Mouse (Mus musculus): Measurements from ENCODE around the gene Tcl1b3.
"Not testable (repeated sequence)": the region's sequence is repeated elsewhere in the genome, so short reads cannot be mapped to it uniquely, and the experiment has no call there.

Gene Tcl1b3

DNA sequence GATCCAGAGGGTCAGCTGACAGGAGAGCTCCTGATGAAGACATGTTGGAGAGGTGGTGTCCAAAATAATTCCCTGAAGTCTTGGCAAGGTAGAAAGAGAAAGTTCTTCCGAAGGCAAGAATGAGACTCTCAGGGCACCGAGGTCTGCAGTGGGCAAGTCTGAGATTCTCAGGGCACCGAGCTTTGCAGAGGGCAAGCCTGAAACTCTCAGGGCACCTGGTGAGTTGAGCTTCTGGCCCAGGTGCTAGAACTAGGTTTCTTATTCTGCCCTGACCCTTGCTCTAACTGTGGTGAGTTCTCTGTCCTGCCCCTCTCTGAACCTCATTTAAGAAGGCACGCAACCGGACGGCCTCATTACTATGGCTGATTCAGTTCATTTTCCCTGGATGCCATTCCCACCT, at the start of gene Tcl1b3:
TSS of gene Tcl1b3 (plus strand) at position 301 of the 400 bp plus-strand sequence.
- DNase-seq (ENCODE audit: extremely low spot score): not testable (repeated sequence)

DNA sequence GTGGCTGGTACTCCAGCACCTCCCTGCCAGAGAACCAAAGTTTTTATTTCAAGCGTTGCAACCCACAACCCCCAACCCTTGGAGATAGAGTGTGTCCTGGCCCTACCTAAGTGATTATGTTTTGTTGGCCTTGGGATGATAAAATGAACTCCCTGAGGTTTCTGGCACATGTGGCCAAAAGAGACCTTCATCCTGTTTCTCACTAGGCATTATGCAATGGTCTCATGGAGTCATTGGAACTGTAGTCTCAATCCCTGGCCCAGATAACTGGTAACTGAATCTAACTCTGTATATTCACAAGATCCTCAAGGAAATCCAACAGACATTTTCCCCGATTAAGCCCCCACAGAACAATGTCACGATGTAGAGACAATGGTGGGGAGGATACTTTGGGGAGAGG, 47.7 kb upstream of the Tcl1b3 start:
- DNase-seq (ENCODE audit: extremely low spot score): no peak

DNA sequence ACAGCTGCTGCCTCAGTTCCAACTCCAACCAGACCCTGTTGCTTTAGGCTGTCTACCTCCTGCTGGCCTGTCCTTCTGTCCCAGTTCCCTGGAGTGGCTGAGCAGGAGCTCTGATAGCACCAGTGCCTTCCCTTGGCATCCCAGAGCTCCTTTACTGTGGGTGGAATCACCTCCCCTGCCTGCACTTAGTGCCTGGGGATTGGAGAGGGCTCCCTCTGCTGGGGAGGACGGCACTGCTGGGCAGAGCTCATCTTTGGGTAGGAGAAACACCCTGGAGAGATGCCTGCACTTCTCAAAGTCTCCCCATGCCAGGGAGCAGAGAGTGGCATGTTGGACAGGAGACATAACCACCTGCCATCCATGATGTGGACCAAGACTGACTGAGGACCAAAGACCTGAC, 45.9 kb upstream of the Tcl1b3 start:
- DNase-seq (ENCODE audit: extremely low spot score): not testable (repeated sequence)

DNA sequence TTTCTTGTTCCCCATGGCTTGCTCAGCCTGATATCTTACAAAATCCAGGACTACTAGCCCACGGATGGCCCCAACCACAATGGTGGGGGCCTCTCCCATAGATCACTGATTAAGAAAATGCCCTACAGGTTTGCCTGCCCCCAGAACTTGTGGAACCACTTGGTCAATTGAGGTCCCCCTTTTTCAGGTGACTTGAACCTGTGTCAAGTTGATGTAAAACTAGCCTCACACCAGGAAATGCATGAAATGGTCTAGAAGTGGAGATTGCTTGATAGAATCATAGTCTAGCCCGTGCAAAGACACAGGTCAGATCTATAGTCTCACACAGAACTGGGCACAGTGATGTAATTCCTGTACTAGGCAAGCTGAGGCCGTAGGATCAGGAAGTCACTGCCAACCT, 45.1 kb upstream of the Tcl1b3 start, which contains the start of gene Tcl1b2:
TSS of gene Tcl1b2 (plus strand) at position 301 of the 400 bp plus-strand sequence.
- DNase-seq (ENCODE audit: extremely low spot score): no peak

DNA sequence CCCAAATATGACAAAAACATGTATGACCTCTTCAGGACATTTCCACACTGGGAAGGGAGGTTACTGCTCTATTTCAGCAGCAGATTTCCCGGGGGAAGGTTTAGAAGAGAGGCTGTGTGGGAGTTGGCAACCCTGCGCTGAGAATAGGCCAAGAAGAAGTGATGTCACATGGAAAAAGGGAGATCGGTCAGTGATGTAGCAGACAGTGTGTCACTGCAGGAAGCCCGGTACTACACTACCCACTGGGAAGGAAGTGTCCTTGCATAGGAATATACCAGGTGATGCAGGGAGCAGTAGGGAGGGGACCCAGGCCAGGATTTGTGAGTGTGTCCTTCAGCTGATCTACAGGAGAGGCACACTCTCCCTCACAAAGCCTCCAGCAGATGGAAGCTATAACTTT, 35.6 kb upstream of the Tcl1b3 start:
- DNase-seq (ENCODE audit: extremely low spot score): not testable (repeated sequence)

DNA sequence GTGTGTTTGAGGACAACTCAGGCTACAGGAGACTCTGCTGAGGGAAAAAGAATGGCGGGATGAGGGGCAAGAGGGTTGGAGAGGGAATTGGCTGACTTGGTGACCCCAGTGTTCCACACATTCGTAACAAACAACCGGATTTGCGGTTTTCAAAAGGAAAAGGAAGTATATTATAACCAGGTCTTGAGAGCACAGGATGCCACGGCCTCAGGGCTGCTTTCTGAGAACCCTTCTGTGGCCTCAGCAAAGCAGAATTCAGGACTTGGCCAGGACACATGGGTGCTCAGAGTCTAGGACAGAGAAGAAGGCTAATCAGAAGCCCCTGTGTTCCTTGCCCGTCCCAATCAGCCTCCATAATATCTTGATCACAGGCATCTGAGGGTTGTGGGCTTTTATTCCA, 32.0 kb upstream of the Tcl1b3 start:
- DNase-seq (ENCODE audit: extremely low spot score): no peak

DNA sequence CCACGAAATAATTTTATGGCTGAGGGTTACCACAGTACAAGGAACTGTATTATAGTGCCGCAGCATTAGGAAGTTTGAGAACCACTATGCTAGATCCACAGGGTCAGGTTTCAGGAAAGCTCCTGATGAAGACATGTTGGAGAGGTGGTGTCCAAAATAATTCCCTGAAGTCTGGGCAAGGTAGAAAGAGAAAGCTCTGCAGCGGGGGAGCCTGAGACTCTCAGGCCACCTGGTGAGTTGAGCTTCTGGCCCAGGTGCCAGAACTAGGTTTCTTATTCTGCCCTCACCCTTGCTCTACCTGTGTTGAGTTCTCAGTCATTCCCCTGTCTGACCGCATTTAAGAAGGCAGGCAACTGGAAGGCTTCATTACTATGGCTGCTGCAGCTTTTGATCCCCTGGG, 31.5 kb upstream of the Tcl1b3 start, which contains the start of gene Tcl1b1:
TSS of gene Tcl1b1 (plus strand) at position 301 of the 400 bp plus-strand sequence.
- no peak for DNase-seq (ENCODE audit: extremely low spot score)

DNA sequence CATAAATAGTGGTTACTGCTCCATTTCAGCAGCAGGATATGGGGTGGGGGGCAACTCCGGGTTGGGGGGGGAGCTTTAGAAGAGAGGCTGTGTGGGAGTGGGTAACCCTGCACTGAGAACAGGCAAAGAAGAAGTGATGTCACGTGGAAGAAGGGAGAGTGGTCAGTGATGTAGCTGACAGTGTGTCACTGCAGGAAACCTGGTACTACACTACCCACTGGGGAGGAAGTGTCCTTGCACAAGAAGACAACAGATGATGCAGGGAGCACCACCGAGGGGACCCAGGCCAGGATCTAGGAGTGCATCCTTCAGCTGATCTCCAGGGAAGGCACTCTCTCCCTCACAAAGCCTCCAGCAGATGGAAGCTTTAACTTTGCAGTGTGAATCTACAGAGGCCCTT, 24.1 kb upstream of the Tcl1b3 start:
- DNase-seq (ENCODE audit: extremely low spot score): no peak

DNA sequence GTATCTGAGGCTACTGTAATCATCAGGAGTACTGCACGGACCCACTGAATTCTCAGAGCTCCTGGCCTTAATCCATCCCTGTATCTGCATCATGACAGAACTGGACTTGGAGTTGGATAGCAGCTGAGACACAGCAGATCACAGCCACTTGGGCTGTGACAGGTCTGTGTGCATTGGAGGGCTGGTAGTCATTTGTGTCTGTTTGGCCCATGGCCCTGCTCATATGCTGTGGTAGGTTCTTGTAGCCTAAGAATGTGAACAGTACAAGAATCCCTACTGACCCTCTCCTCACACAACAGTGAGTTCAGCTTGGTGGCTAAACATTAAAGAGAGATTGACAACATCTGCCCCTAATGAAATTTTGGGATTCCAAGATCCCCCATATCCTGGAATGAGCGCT, 17.5 kb upstream of the Tcl1b3 start:
- no peak for DNase-seq (ENCODE audit: extremely low spot score)

DNA sequence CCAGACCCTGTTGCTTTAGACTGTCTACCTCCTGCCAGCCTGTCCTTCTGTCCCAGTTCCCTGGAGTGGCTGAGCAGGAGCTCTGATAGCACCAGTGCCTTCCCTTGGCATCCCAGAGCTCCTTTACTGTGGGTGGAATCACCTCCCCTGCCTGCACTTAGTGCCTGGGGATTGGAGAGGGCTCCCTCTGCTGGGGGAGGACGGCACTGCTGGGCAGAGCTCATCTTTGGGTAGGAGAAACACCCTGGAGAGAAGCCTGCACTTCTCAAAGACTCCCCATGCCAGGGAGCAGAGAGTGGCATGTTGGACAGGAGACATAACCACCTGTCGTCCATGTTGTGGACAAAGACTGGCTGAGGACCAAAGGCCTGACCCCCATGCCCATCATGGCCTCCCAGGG, 16.5 kb upstream of the Tcl1b3 start:
- DNase-seq (ENCODE audit: extremely low spot score): not testable (repeated sequence)

DNA sequence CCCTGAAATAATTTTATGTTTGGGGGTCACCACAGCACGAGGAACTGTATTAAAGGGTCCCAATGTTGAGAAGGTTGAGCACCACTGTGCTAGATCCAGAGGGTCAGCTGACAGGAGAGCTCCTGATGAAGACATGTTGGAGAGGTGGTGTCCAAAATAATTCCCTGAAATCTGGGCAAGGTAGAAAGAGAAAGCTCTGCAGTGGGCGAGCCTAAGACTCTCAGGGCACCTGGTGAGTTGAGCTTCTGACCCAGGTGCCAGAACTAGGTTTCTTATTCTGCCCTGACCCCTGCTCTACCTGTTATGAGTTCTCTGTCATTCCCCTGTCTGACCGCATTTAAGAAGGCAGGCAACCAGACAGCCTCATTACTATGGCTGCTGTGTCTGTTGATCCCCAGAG, 14.8 kb upstream of the Tcl1b3 start, which contains the start of gene Tcl1b5:
TSS of gene Tcl1b5 (plus strand) at position 301 of the 400 bp plus-strand sequence.
- not testable (repeated sequence) for DNase-seq (ENCODE audit: extremely low spot score)

DNA sequence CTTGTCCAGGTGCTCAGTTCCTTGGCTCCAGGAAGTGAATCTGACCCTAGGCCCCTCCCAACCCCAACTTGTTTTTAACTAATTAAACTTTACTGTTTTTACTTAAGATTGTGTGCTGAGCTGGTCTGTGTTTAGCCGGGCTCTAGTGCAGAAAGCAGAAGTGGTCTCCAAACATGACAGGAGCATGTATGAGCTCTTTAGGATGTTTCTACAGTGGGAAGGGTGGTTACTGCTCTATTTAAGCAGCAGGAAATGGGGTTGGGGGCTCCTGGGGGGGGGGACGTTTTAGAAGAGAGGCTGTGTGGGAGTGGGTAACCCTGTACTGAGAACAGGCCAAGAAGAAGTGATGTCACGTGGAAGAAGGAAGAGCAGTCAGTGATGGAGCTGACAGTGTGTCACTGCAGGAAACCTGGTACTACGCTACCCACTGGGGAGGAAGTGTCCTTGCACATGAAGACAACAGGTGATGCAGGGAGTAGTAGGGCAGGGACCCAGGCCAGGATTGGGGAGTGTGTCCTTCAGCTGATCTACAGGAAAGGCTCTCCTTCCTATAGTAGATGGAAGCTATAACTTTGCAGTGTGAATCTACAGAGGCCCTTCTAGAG, 9.7 kb upstream of the Tcl1b3 start:
- DNase-seq (ENCODE audit: extremely low spot score): not testable (repeated sequence)

DNA sequence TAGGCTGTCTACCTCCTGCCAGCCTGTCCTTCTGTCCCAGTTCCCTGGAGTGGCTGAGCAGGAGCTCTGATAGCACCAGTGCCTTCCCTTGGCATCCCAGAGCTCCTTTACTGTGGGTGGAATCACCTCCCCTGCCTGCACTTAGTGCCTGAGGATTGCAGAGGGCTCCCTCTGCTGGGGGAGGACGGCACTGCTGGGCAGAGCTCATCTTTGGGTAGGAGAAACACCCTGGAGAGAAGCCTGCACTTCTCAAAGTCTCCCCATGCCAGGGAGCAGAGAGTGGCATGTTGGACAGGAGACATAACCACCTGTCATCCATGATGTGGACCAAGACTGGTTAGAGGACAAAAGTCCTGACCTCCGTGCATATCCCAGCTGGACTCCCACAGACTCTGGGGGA, 1.9 kb upstream of the Tcl1b3 start:
- DNase-seq (ENCODE audit: extremely low spot score): not testable (repeated sequence)

DNA sequence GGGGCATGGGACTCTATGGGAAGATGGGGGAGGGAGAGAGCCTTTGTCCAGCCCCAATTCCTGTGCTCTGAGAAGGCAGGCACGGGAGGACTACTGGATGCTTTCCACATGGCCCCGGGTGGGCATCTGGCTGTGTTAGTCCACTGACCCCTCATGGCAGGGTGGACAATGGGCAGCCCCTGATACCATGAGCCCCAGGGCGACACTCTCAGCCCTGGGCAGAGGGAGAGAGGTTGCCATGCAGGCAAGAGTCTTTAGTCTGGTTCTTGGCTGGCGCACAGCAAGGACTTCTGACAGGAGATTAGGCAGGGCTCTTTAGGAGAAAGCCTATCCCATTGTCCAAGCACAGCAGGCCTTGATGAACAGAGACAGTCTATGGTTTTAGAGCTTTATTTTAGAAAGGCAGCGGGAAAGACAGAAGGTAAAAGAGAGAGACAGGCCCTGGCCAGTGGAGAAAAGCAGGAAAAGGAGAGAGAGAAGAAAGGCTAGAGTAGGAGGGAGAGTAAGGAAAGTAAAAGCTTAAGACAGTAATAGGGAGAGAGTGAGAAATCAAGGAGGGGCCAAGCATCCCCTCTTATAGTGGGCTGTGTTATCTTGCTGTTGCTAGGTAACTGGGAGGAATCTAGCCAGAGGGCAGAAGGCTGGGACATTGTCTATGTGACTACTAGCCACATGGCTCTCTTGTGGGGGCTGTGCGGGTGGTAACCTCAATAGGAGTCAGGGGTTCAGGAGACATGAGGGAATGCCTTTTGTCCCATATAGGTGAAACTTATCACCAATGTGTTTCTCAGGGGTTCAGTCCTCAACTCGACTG, 9.0 kb downstream of the Tcl1b3 start:
- DNase-seq (ENCODE audit: extremely low spot score): peak; percentile 34

DNA sequence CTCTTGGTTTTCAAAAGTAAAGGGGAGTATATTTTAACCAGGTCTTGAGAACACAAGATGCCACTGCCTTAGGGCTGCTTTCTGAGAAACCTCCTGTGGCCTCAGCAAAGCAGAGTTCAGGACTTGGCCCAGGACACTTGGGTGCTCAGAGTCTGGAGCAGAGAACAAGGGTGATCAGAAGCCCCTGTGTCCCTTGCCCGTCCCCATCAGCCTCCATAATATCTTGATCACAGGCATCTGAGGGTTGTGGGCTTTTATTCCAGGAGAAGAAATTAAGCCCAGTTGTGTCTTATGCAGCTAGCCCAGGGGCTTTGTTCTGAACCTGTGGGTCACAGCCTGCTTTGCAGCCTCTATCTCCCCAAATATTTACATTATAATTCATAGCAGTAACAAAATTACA, 10.8 kb downstream of the Tcl1b3 start, which contains the start of gene Tcl1b4:
TSS of gene Tcl1b4 (plus strand) at position 301 of the 400 bp plus-strand sequence.
- DNase-seq (ENCODE audit: extremely low spot score): not testable (repeated sequence)

DNA sequence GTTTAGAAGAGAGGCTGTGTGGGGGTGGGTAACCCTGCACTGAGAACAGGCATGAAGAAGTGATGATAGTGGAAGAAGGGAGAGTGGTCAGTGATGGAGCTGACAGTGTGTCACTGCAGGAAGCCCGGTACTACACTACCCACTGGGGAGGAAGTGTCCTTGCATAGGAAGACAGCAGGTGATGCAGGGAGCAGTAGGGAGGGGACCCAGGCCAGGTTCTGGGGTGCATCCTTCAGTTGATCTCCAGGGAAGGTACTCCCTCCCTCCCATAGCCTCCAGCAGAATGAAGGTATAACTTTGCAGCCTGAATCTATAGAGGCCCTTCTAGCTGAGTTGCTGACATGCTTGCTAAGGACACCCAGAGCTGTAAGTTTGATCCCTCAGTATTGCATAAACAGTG, 16.2 kb downstream of the Tcl1b3 start:
- DNase-seq (ENCODE audit: extremely low spot score): no peak

DNA sequence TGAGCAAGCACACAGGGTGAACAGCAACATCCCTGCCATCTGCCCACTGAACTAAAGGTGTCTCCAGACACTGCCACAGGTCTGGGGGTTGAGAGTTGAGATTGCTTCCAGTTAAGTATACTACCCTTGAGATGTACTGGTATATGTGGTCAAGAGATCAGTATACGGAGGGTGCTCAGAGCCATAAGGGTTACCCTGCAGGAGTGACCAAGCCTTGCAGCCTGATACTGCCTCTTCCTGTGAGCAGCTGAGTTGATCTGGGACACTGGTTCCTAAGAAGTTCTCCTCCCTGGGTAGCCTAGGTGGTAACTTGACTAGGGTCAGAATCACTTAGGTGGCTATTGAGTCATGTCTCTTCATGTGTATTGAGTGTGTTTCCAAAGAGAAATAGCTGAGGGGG, 17.6 kb downstream of the Tcl1b3 start:
- DNase-seq (ENCODE audit: extremely low spot score): no peak

DNA sequence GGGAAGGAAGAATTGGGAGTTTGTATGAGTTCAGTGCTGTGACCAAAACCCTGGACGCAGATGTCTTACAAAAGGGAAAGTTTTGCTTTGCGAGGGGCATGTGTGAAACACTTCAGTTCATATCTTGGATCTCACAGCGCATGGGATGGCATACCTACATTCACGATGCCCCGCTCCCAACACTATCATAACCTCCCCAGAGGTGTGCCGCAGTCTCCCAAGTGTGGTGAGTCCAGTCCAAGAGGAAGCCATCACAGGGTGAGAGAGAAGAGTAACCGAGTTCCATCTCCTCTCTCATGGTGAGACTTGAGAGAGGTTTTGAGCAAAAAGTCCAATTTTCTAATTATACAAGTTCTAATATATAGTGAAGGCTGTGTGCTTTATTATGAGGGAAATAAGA, 18.4 kb downstream of the Tcl1b3 start:
- DNase-seq (ENCODE audit: extremely low spot score): no peak

DNA sequence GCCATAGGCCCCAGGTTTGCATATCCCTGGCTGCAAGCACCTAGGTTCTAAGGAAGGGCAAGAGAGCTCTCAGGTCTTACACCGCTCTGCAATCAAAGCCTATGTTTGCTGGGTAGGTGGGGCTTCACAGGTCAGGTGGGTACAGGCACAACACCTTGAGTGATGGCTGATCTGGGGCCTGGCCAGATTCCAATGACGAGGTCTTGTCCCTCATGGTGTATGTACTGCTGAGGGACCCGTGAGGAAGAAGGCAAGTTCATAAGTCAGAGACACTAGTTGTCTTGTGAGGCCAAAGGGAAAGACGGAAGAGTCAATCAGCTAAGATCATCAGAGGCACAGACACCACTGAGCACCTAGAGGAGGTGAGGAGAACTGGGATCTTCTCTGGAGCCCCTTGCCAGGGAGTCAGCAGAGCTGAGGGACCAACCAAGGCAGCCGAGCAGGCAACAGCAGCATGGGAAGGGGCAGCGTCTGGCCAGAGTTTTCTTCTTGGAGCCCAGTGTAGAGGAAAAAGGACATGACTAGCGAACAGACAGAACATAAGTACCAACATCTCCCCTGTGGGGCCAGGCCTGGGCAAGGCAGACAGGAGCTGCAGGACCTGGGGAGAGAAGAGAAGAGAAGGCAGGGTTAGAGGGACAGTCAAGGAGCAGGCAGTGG, 26.4 kb downstream of the Tcl1b3 start:
- DNase-seq (ENCODE audit: extremely low spot score): no peak

DNA sequence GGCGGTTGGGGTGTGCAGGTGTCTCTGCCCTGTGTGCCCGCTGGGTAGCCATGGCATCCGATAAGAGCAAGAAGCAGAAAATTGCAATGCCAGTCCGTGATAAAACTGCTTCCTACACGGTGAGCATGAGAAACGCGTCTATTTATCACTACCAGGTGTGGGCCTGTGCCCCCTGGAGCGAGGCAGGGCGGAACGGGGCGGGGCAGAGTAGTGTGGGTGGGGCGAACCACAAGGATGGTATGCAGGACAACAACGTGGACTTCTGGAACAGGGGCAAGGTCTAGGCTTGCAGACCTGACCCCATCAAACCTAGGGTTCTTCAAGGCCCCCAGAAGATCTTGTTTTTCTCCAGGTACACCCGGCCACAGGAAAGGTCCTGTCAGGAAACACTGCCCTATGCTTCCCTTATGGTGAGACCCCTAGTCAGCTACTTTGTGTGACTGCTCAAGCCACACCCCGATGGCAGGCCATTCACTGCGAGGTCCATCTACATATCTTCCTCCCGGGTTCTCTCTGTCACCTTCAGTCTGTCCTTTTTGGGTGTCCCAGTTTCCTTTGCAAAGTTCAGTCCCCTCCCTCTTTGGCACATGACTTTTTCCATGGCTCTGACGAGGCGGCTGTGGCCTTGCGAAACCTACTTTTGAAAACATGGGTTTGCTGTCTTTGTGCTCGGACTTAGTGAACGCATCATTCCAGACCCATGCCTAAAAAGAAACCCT, 31.9 kb downstream of the Tcl1b3 start, which contains the start of gene Tcl1:
TSS of gene Tcl1 (minus strand) at position 193 of the 719 bp plus-strand sequence.
- no peak for DNase-seq (ENCODE audit: extremely low spot score)

DNA sequence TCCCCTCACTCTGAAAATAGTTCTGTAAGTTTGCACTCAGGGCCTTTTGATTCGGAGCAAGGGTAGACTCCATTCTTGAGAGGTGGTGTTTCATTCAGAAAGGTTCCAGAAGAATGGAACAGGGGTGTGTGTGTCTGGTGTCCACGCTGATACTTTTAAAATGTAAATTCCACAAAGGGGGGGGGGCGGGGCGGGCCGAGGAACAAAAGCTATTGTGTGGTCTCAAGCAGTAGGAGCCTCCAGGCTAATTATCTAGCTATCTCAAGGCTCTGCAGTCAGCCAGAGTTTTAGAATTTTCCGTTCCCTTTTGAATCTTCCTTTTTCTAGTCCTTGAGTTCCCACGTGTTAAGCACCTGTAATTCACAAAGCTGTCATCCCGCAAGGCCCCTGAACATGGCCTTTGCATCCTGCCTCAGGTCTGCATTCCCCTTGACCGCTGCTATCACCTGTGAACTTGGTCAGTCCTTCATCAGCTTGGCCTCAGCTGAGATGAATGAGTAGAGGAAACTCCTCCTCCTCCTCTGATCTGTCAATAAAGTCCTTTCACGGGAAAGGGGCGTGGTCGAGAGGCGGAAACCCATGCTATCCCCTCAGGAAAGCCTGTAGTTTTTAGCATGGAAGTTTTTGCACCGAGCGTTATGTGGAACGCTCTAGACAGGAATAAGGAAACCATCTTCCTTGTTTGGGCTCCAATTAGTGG, 33.9 kb downstream of the Tcl1b3 start:
- no peak for DNase-seq (ENCODE audit: extremely low spot score)
